Mouse (Mus musculus) adrenal gland, postnatal 4 days (tissue): Measurements from ENCODE around the gene Hoxc10. TPM values are rescaled to one million over a fixed set of nuclear protein-coding genes. Genes with fewer than 3 reads are reported as not detected.

Source experiments
- DNase-seq, 2 experiments: peaks; one replicate each; pipeline ENCODE4 v3.0.0; 2021 to 2022; ENCODE audit warnings: low spot score in 2 of 2, mixed read lengths in 2 of 2
- total RNA-seq, 2 experiments: library from RNA; stranded (reverse); gene quantifications; 2 replicates each; pipeline ENCODE4 v1.2.3; 2021

Gene Hoxc10
- total RNA-seq, 2 experiments from 2014 or later = 1.2 to 5.6 TPM

DNA sequence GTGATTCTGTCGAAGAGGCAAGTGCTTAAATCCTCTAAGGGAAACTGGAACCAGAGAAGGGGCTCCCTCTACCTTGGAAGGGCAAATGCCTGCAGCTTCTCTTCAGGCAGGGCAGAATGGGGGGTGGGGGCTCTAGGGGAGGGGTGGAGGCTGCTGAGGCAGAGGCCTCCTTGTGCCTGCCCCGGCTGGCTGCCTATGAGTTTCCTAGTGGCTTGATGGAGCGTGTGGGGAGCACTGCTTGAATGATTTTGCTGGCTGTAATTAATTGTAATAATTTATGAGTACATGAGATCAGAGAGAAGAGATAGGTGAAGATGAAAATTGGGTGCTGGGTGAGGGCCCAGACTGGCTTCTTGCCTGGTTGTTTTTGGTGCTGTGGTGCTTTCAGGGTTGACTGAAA is 18.3 kb downstream of the Hoxc10 start:
- DNase-seq = no peak

DNA sequence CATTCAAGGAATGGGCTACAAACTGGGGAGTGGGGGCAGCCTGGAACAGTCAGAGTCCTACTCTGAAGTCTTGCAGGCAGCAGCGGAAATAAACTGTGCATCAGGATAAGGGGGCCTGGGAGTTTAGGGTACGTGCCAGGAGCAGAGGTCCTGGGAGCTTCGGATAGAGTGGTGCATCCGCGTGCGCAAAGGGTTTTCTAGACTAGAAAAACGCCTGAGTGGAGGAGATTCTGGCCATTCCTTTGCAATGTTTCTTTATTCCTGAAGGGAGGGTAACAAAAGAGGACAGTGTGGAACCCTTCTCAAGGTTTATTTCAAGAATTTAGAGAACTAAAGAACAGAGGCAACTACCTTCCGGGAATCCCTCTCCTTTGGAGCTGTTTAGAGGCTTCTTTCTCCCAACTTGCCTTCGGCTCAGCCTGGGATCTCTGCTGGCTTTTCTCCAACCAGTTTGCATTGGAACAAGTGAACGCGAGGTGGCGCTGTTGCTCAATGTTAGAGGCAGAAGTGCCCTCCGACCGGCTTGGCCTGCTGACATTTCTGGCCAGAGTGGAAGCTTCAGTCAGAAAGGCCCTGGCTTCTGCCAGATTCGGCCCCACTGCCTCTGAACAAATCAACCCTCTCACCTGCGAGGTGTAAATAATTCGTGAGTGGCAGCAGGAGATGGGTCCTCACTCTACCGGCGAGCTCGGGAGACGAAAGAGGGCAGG is 20.7 kb downstream of the Hoxc10 start:
- DNase-seq = peak; percentile 88

DNA sequence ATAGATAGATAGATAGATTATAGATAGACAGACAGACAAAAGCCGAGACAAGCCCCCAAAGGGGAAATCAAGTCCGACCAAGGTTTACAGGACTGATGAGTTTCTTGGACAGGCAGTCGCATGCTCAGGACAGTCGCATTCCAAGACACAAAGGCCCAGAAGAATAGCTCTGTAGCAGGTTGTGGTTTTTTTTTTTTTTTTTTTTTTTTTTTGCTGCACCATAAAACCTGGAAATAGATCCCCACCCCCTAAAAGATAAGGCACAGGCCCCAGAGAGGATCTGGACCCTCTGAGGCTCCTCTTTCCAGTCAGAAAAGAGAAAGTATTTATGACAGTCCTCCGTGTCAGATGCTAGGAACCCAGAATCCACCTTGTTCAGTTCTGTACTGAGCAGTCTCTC is 21.5 kb downstream of the Hoxc10 start:
- DNase-seq = no peak

DNA sequence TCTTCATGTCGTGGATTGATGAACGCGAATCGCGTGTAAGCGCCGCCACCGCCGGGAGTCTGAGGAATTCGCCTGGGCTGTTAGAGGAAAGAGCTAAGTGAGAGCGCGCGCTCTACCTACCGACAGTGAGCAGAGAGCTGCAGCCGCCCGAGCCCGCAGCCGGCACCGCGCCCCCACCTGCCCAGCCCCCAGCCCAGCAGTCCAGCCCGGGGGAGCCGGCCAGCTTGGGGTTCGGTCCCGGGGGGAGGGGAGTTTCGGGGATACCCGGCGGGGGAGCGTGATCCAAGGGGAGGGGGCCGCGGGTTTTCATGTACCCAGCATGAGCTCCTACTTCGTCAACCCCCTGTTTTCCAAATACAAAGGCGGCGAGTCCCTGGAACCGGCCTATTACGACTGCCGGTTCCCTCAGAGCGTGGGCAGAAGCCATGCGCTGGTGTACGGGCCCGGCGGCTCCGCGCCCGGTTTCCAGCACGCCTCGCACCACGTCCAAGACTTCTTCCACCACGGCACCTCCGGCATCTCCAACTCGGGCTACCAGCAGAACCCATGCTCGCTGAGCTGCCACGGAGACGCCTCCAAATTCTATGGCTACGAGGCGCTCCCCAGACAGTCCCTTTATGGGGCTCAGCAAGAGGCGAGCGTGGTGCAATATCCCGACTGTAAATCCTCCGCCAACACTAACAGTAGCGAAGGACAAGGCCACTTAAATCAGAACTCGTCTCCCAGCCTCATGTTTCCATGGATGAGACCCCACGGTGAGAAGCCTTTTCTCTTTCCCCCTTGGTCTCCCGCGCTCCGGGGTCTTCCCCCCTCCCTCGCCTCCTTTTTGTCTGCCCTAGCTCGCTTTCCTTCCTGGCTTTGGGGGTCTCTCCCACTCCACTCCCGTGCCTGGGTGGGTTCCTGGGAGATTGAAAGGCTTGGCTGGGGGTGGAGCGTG is 24.1 kb downstream of the Hoxc10 start, which contains the start of gene Hoxc8:
Gene Hoxc8 (plus strand): TSS at position 147 of the 937 bp plus-strand sequence.
- DNase-seq = no peak

- DNase-seq = no peak
Measured at GRCm38 (mm10) chr15:102991782-102992181, 25.2 kb downstream of the Hoxc10 start.

DNA sequence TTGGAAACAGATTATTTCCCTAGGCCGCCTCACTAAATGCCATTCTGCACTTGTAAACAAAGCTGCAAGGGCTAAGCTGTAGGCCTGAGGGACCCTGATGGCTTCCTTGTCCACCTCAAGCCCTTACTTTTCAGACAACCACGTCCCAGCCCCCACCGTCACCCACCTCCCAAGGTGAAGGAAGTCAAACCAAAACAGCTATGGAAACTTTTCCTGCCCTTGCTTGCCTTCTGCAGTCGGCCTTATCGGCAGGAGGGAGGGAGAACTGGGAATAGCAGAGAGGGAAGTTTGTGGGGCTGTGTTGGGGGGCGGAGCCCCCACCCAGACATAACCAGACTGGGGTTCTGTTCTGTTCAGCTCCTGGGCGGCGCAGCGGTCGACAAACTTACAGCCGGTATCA is 25.6 kb downstream of the Hoxc10 start:
- DNase-seq = no peak

DNA sequence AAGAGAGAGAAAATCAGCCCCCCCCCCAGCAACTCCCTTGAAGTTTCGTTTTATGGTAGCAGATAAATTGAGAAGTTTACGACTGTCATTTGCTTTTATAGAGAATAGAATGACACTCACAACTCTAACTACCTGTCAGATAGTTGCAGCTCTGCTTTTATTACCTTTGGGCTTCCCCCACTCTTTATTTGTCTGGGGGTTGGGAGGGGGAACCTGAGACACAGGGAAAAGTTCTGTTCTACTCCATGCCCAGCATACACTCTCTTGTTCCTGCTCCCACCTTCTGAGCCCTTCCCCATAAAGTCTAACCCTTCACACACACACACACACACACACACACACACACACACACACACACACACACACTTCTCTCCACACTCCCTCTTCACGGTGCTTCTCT is 26.3 kb downstream of the Hoxc10 start:
- DNase-seq = no peak

DNA sequence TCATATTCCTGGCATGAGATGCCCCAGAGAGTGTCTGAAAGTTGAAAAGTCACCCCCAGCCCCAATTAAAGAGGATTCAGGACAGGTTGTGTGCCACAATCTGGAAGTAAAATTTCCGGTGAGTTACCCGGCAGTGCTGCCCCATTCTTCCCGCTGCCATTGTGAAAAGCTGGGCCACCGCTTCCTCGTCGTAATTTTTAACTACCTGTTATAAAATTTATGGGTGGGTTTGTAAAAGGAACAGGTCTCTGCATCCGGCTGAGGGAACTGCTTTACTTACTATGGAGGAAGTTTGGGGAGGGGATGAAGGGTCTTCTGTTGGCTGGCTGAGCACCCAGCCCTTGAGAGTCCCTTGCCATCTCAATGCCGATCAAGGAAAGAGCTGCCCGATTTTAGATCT is 30.0 kb downstream of the Hoxc10 start:
- no peak for DNase-seq

- no peak for DNase-seq
Measured at GRCm38 (mm10) chr15:102997431-102997830, 30.8 kb downstream of the Hoxc10 start.

DNA sequence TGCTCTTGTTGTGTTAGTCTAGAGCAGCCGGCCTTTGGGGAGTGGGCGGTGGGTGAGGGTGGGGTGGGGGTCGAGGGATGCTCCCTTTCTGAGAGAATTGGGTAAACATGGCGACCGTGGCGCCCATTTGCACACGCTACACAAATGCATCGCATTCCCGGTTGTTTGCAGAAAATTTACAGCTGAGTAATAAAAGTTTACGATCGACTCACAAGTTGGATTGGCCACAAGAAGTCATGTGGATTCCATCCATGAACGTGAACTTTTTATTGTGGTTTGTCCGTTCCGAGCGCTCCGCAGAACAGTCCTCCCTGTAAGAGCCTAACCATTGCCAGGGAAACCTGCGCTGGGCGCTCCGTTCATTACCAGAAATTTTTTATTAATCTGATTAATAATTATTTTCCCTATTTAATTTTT is 31.4 kb downstream of the Hoxc10 start, which contains the start of gene Hoxc6:
Gene Hoxc6 (plus strand): TSS at position 319 of the 417 bp plus-strand sequence.
- DNase-seq = no peak

GRCm38 (mm10) chr15:102998608-102999182 is 32.1 kb downstream of the Hoxc10 start:
- DNase-seq = no peak

GRCm38 (mm10) chr15:102999183-102999831 is 32.7 kb downstream of the Hoxc10 start:
- peak; percentile 75 to 78 for DNase-seq

DNA sequence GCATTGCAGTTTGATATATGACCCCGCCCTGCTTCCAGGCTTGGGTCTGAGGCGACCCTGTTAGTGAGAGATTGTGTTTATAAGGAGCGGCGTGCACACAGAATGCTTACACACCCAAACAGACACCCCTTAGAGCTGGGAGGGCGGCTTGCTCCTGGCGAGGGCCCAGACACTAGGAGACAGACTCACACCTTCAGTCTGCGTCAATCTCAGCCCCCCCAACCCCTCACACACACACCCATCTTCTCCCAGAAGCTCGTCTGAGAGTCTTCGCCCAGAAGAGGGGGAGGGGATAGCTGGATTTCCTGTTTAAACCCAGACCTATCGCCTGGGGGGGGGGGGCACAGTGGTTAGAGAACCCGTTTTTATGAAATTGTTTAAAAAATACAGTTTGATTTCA is 33.4 kb downstream of the Hoxc10 start:
- DNase-seq = no peak

- DNase-seq = no peak
Measured at GRCm38 (mm10) chr15:103000501-103000901, 33.9 kb downstream of the Hoxc10 start.

- DNase-seq = no peak
Measured at GRCm38 (mm10) chr15:103001370-103001769, 34.8 kb downstream of the Hoxc10 start.

DNA sequence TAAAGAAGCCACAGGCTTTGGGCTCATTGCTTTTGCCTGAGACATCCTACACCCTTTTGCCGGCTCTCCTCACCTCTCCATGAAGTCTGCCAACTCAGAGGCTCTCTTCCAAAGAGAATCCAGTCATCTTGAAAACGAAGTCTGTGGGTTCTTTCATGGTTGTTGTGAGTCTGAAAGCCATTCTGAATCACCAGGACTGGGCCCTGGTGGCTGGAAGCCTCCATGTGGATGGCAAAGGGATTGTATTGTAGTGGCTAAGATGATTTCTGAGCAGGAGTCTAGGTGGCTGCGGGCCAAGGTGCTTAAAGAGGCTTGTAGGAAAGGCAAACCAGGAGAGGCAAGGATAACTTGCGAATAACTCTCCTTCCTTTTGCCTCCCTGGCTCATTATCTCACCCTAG is 35.6 kb downstream of the Hoxc10 start:
- DNase-seq = no peak

- DNase-seq = no peak
Measured at GRCm38 (mm10) chr15:103002821-103003448, 36.3 kb downstream of the Hoxc10 start.

DNA sequence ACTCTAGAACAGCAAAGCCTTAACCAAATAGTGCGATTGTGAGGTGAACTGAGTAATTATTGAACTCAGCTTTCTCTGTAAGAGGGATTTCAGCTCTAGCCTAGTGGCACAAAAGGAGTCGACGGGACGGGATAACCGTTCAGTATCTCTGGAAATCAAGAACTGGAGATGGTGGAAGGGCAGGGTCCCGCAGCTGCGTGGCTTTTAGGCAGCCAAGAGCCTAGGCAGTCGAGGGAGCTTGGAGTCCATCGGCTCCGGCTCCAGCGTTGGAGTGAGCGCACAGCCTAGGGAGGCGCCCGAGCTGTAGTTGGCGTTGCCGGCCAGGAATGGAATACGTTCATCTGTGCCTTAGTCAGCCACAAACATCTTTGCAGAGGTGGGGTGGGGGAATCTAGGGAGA is 38.7 kb downstream of the Hoxc10 start:
- DNase-seq = no peak

- no peak for DNase-seq
Measured at GRCm38 (mm10) chr15:103005797-103006196, 39.2 kb downstream of the Hoxc10 start.

DNA sequence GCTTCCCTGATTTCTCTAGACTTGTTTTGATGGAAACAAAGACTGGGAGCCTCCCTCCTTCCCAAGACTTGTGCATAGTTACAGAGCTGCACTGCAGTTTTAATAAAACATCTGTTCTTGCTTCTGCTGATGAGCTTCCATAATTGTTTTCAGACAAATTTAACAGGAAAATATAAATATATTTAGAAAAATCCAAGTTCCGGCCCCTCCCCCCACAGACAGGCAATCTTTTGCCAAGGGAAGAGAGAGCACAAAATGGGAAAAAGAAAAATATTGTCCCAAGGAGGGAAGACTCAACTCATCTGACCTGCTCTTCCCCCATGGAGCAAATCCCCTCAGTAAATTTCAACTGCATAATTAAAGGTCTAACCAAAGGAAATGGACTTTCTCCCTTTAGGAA is 39.7 kb downstream of the Hoxc10 start:
- no peak for DNase-seq
